Mouse (Mus musculus) T-helper 17 cell (primary cell): ENCODE measurements around the gene Cfap206.

Experiments used
- in situ Hi-C, 2 experiments: fragments of 300-600 bp; cut with MboI, MseI; formaldehyde crosslinking; loops; 1 replicate in 1 of 2; 2 replicates in 1 of 2; pipeline ENCODE4 v1.15.1; 2025; ENCODE audit warnings: high pct_unique_total_duplicates in 2 of 2

Gene Cfap206

GRCm38 (mm10) chr4:34680530-34680929 is 49.5 kb downstream of the Cfap206 start:
- in situ Hi-C loops: loop anchor here in 1 of 2 experiments (5.0 to 25.0 kb wide), 2 partner anchors 102 to 232 kb away; no protein-coding TSS in a partner anchor

GRCm38 (mm10) chr4:34673721-34674120 is 56.3 kb downstream of the Cfap206 start:
- in situ Hi-C loops: no loop called here

GRCm38 (mm10) chr4:34667923-34668322 is 62.1 kb downstream of the Cfap206 start:
- in situ Hi-C loops: no loop called here

DNA sequence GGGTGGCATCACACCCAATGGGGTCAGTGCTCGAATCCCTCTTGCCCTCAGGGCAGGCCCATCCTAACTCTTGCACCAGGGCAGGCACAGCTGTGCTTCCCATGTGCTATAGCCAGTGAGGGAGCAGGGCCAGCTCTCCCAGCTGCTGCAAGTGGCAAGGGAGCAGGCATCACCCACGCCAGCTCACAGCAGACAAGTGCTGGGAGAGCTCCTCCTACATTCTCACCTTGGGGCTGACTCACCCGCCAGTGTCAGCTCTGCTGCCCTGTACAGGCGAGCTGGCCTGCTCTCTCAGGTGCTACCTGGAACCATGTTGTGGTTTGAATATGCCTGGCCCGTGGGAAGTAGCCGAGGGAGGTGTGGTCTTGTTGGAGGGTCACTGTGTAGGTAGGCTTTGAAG is 68.1 kb downstream of the Cfap206 start:
- in situ Hi-C loops: no loop called here

- in situ Hi-C loops: no loop called here
Observed at GRCm38 (mm10) chr4:34661514-34661913, 68.5 kb downstream of the Cfap206 start.

DNA sequence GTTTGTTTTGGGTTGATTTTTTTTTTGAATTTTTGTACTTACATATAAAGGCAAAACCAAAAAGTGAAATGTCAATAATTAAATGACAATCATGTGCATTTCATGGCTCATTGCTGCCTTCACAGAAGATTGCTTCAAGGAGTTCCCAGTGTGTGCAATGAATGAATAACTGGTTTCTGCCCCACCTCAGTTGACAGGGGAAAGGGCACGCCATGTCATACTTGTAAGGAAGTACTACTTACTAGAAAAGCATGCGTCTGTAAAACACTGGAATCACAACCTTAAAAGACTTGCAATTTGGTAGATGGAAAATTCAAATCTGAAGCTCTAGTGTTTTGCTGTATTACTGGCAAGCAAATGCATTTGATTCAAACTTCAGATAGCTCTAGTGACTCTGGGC is 71.0 kb downstream of the Cfap206 start:
- in situ Hi-C loops: no loop called here

DNA sequence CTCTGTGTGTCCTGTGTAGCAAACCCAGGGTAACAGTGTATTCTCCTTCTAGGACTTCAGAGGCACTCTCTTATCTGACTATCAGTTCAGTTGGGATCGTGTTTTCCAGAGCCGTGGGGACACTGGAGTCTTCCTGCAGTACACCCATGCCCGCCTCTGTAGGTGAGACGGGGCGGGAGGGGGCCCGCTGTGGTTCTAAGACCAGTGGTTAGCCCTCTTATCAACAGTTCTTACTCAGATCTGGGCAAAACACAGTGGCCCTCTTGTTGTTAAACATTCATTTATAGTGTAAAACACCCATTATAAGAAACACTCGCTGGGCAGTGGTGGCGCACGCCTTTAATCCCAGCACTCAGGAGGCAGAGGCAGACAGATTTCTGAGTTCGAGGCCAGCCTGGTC is 73.9 kb downstream of the Cfap206 start:
- in situ Hi-C loops: no loop called here

- in situ Hi-C loops: no loop called here
Observed at GRCm38 (mm10) chr4:34653179-34653578, 76.8 kb downstream of the Cfap206 start.

DNA sequence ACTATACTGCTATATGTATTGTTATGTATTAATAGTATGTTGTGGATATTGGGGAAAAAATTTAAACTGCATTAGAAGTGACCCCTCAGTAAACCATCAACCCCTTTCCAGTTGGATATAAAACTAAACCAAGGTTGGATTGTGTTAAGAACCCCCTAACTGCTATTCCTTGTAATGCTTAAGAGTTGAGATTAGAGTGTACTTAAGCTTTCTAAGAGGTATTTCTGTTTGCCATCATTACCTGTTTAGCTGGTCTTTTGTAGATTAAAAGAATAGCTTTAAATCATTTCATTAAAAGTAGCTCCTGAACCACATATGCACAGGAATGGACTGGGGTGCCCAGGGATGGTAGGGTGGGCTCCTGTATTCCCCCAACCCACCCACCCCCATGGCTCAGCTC is 85.2 kb downstream of the Cfap206 start:
- in situ Hi-C loops: no loop called here

- in situ Hi-C loops: no loop called here
Observed at GRCm38 (mm10) chr4:34640731-34641130, 89.3 kb downstream of the Cfap206 start.

DNA sequence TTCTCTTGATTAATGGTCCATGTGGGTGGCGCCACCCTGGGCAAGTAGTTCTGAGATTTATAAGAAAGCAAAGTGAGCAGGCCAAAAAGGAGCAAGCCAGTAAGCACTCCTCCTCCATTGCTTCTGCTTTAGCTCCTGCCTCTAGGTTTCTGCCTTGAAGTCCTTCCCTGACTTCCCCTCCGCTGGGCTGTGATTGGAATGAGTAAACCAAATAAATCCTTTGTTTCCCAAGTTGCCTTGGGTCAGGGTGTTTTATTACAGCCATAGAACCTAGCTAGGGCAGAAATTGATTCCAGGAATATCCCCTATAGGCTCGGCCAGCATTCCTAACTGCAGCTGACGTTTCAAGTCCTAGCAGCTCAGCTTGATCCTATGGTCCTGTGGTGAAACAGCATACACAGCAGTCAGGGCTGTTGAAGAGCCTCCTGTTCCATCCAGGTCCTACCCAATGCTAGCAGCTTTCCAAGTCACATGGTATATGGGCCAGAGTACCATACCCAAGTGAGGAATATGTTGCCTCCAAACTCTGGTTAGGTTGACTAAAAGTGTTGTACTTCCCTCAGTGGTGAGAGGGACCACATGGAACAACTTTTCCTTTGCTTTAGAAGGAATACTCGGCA is 90.2 kb downstream of the Cfap206 start:
- in situ Hi-C loops: no loop called here
